Mouse (Mus musculus) lung, postnatal 0 days (tissue): ENCODE results near the gene Vegfb. TPM values are rescaled to one million over a fixed set of nuclear protein-coding genes. Genes with fewer than 3 reads are reported as not detected.

Experiments used
- ATAC-seq: fragments of 200-750 bp; cut with Nextera tagmentation; 2 replicates; pipeline ENCODE4 v1.8.0; 2017; ENCODE audit warnings: moderate library complexity
- DNase-seq: peaks from one replicate; pipeline ENCODE4 v3.0.0-alpha.2; 2016; ENCODE audit warnings: low spot score
- H3K27ac ChIP-seq: fragments of 300-500 bp; sonication (generic); 2 replicates; pipeline ENCODE4 v1.5.1; 2014; ENCODE audit warnings: antibody characterized with exemption, mild to moderate bottlenecking, low read length, mixed read lengths
- H3K27me3 ChIP-seq: fragments of 300-500 bp; sonication (generic); replicated peaks from 2 replicates; pipeline ENCODE4 v1.6.1; 2014; ENCODE audit warnings: low read length, mixed read lengths; ENCODE audit not compliant: insufficient read depth
- H3K36me3 ChIP-seq: fragments of 300-500 bp; sonication (generic); 2 replicates; pipeline ENCODE4 v1.6.1; 2014; ENCODE audit warnings: low read length, mixed read lengths; ENCODE audit not compliant: insufficient read depth
- H3K4me1 ChIP-seq: fragments of 300-500 bp; sonication (generic); 2 replicates; pipeline ENCODE4 v1.6.1; 2014; ENCODE audit warnings: antibody characterized with exemption, low read depth, low read length, mixed read lengths; ENCODE audit not compliant: insufficient read depth
- H3K4me2 ChIP-seq: fragments of 300-500 bp; sonication (generic); replicated peaks from 2 replicates; pipeline ENCODE4 v1.6.1; 2014; ENCODE audit warnings: low read depth, mild to moderate bottlenecking, low read length, moderate library complexity, mixed read lengths
- H3K4me3 ChIP-seq: fragments of 300-500 bp; sonication (generic); 2 replicates; pipeline ENCODE4 v1.5.1; 2014; ENCODE audit warnings: low read depth, low read length
- H3K9ac ChIP-seq: fragments of 300-500 bp; sonication (generic); replicated peaks from 2 replicates; pipeline ENCODE4 v1.6.1; 2014; ENCODE audit warnings: low read depth, mild to moderate bottlenecking
- H3K9me3 ChIP-seq: fragments of 300-500 bp; sonication (generic); 2 replicates; pipeline ENCODE4 v1.6.1; 2016; ENCODE audit warnings: low read length, mixed read lengths
- CTCF ChIP-seq: IDR thresholded peaks from 2 replicates; pipeline ENCODE4 v1.5.1; 2016; ENCODE audit warnings: antibody characterized with exemption, mild to moderate bottlenecking
- EP300 ChIP-seq: IDR thresholded peaks from 2 replicates; pipeline ENCODE4 v1.6.1; 2016; ENCODE audit warnings: antibody characterized with exemption, mild to moderate bottlenecking, control low read depth
- WGBS: fragments of 180-500 bp; shearing (Covaris S2); extraction: QIAGEN DNeasy Blood & Tissue Kit; methylation state at CpG from one replicate; pipeline ENCODE4 v1.1.7; 2014; 5-methylcytosine and 5-hydroxymethylcytosine counted together
- polyA plus RNA-seq: library from polyadenylated mRNA; unstranded; fragments of >200 nt; fragmentation: Nextera tagmentation; extraction: Ambion mirVana; gene quantifications from 2 replicates; pipeline ENCODE4 v1.2.1, GENCODE M21; 2015

The Vegfb gene
- polyA plus RNA-seq, 1 experiment from 2014 or later = 27.1 TPM

DNA sequence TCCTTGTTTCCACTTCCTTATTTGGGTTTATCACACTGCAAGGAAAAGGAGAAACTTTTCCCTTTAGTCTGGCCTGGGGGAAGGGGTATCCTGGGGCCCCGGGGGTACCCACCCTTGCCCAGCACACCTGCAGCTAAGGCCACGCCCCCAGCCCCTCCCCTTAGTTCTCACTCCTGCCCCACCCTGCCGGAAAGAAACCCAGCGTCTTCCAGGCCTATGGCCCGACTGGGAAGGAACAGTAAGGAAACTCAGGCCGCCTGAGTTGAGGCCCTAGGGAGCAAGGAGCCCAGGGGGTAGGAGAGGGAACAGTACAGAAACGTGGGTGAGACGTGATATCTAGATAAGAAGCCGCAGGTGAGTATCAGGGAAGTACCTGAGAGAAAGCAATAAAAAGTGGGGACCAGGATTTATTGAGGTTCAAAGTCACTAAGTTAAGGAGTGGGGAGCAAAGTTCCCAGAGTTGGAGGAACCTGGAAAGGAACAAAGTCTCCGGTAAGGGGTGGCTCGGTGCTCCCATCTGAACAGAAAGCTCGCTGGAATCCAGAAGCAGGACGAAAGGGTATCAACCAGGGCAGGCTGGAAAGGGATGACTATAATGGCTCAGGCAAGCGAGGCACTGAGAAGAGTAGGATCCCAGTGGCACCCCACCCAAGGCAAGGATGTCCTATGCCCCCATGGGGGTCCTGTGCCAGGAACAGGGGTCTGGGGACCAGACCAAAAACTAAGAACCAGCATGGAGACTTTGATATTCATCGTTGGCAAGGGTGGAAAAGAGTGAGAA, 18.8 kb downstream of the Vegfb start:
- TF ChIP-seq CTCF (no peak), EP300 (no peak)
- H3K27me3 ChIP-seq = no peaks in the 10 kb centered on the region
- peak overlapping the region; percentile 80 for H3K4me2 ChIP-seq
- H3K9me3 ChIP-seq = no peaks in the 10 kb centered on the region
- H3K9ac ChIP-seq = peak overlapping the region; percentile 60
- H3K27ac ChIP-seq = peak overlapping the region; percentile 39
- ATAC-seq (peak; percentile 12), DNase-seq (peak; percentile 47)
- H3K4me3 ChIP-seq = peak overlapping the region; percentile 67
- H3K36me3 ChIP-seq = peaks cover 12% of the 10 kb centered on the region; the same call in 1 of the 2 replicates
- WGBS = 5% methylated on average over 15 of the region's 15 CpGs
- peaks cover 21% of the 10 kb centered on the region for H3K4me1 ChIP-seq

GRCm38 (mm10) chr19:6956461-6956860, 31.0 kb downstream of the Vegfb start:
- Histone ChIP-seq H3K4me2 (no peak overlapping the region), H3K9me3 (no peaks in the 10 kb centered on the region), H3K4me3 (no peak overlapping the region), H3K9ac (no peak overlapping the region), H3K27me3 (no peaks in the 10 kb centered on the region), H3K4me1 (peaks cover 16% of the 10 kb centered on the region; the same call in 1 of the 2 replicates), H3K36me3 (peaks cover 41% of the 10 kb centered on the region), H3K27ac (no peak overlapping the region)
- ATAC-seq = no peak
- DNase-seq = no peak
- WGBS = 87% methylated on average over 10 of the region's 10 CpGs
- TF ChIP-seq EP300 (no peak), CTCF (no peak)

DNA sequence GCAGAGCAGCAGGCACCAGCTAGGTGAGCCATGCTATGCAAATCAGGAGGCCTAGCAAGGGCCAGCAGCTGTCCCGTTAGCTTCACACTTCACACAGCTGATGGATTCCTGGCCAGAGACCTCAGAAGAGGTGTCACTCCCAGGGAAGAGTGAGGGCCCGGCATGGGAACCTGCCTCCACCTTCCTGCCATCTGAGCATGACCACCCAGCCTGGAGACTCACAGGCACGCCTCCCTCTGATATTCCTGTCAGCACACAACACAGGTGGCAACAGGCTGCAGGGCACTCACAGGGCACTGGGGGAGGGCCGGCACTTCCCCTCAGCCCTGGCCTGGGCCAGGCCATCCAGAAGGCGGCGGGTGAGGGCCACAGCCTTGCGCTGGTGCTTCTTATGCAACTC, 32.0 kb downstream of the Vegfb start:
- peaks cover 41% of the 10 kb centered on the region for H3K36me3 ChIP-seq
- no peak for DNase-seq
- no peak overlapping the region for H3K4me3 ChIP-seq
- WGBS = 78% methylated on average over 7 of the region's 7 CpGs
- no peak for TF ChIP-seq CTCF
- TF ChIP-seq EP300 = no peak
- H3K4me1 ChIP-seq = peaks cover 16% of the 10 kb centered on the region; the same call in 1 of the 2 replicates
- no peak overlapping the region for H3K9ac ChIP-seq
- no peak overlapping the region for H3K4me2 ChIP-seq
- ATAC-seq = no peak
- no peak overlapping the region for H3K27ac ChIP-seq
- no peaks in the 10 kb centered on the region for H3K9me3 ChIP-seq
- H3K27me3 ChIP-seq = no peaks in the 10 kb centered on the region

- WGBS = 40% methylated on average over 9 of the region's 9 CpGs
- peaks cover 32% of the 10 kb centered on the region for H3K36me3 ChIP-seq
- H3K4me1 ChIP-seq = peaks cover 16% of the 10 kb centered on the region; the same call in 1 of the 2 replicates
- H3K4me3 ChIP-seq = no peak overlapping the region
- peak; percentile 77 for DNase-seq
- TF ChIP-seq EP300 (no peak), CTCF (peak; percentile 74)
- H3K4me2 ChIP-seq = no peak overlapping the region
- H3K9ac ChIP-seq = no peak overlapping the region
- H3K27me3 ChIP-seq = no peaks in the 10 kb centered on the region
- peak overlapping the region; percentile 99 for H3K27ac ChIP-seq
- ATAC-seq = no peak
- H3K9me3 ChIP-seq = no peaks in the 10 kb centered on the region
Measured at GRCm38 (mm10) chr19:6954046-6954445, 33.4 kb downstream of the Vegfb start.

GRCm38 (mm10) chr19:6952712-6953037, 34.8 kb downstream of the Vegfb start:
- H3K4me1 ChIP-seq = peaks cover 16% of the 10 kb centered on the region; the same call in 1 of the 2 replicates
- TF ChIP-seq EP300 (peak; percentile 59), CTCF (no peak)
- WGBS = 6% methylated on average over 3 of the region's 3 CpGs
- peak overlapping the region; percentile 43 for H3K9ac ChIP-seq
- peak overlapping the region; percentile 99 for H3K27ac ChIP-seq
- ATAC-seq (peak; percentile 60), DNase-seq (peak; percentile 91)
- peak overlapping the region; percentile 91 for H3K4me2 ChIP-seq
- H3K27me3 ChIP-seq = no peaks in the 10 kb centered on the region
- H3K4me3 ChIP-seq = peak overlapping the region; percentile 8; the same call in 1 of the 2 replicates
- no peaks in the 10 kb centered on the region for H3K9me3 ChIP-seq
- peaks cover 20% of the 10 kb centered on the region; the same call in 1 of the 2 replicates for H3K36me3 ChIP-seq

GRCm38 (mm10) chr19:6951994-6952711, 35.3 kb downstream of the Vegfb start:
- Histone ChIP-seq H3K9me3 (no peaks in the 10 kb centered on the region), H3K4me1 (peaks cover 16% of the 10 kb centered on the region; the same call in 1 of the 2 replicates), H3K27me3 (no peaks in the 10 kb centered on the region), H3K4me2 (peak overlapping the region; percentile 91), H3K36me3 (0 out of 2 replicates have a peak, but pooled peaks cover 16% of the 10 kb centered on the region), H3K9ac (peak overlapping the region; percentile 72), H3K27ac (peak overlapping the region; percentile 99), H3K4me3 (peak overlapping the region; percentile 64)
- no peak for TF ChIP-seq CTCF
- TF ChIP-seq EP300 = no peak; the same call in 1 of the 2 replicates
- WGBS = under 1% methylated on average over 31 of the region's 31 CpGs
- ATAC-seq = peak; percentile 71
- DNase-seq = peak; percentile 93
